Mouse (Mus musculus) embryonic facial prominence, embryonic 13.5 days (tissue): ENCODE measurements around the gene Gm9958. TPM values are rescaled to one million over a fixed set of nuclear protein-coding genes. Genes with fewer than 3 reads are reported as not detected.

Source experiments
- ATAC-seq: fragments of 200-750 bp; cut with Nextera tagmentation; 2 replicates; pipeline ENCODE4 v1.8.0; 2017; ENCODE audit warnings: low read depth; ENCODE audit not compliant: insufficient number of reproducible peaks, insufficient read depth, low FRiP score, low TSS enrichment
- H3K27ac ChIP-seq: fragments of 300-500 bp; sonication (generic); 2 replicates; pipeline ENCODE4 v1.5.1; 2015; ENCODE audit warnings: moderate library complexity, mild to moderate bottlenecking, inconsistent platforms
- H3K27me3 ChIP-seq: fragments of 300-500 bp; sonication (generic); 2 replicates; pipeline ENCODE4 v1.6.1; 2015; ENCODE audit warnings: mild to moderate bottlenecking, inconsistent platforms
- H3K36me3 ChIP-seq: fragments of 300-500 bp; sonication (generic); 2 replicates; pipeline ENCODE4 v1.6.1; 2015; ENCODE audit warnings: mild to moderate bottlenecking, inconsistent platforms
- H3K4me1 ChIP-seq: fragments of 300-500 bp; sonication (generic); 2 replicates; pipeline ENCODE4 v1.6.1; 2015; ENCODE audit warnings: inconsistent platforms
- H3K4me2 ChIP-seq: fragments of 300-500 bp; sonication (generic); 2 replicates; pipeline ENCODE4 v1.6.1; 2015; ENCODE audit warnings: moderate library complexity, mild to moderate bottlenecking, inconsistent platforms
- H3K4me3 ChIP-seq: fragments of 300-500 bp; sonication (generic); 2 replicates; pipeline ENCODE4 v1.5.1; 2015; ENCODE audit warnings: mild to moderate bottlenecking, inconsistent platforms
- H3K9ac ChIP-seq: fragments of 300-500 bp; sonication (generic); 2 replicates; pipeline ENCODE4 v1.6.1; 2015; ENCODE audit warnings: mild to moderate bottlenecking, inconsistent platforms
- H3K9me3 ChIP-seq: fragments of 300-500 bp; sonication (generic); 2 replicates; pipeline ENCODE4 v1.6.1; 2016; ENCODE audit warnings: inconsistent platforms
- WGBS: fragments of 180-500 bp; shearing (Covaris S2); methylation state at CpG from one replicate; pipeline ENCODE4 v1.1.7; 2015; ENCODE audit warnings: mixed read lengths; 5-methylcytosine and 5-hydroxymethylcytosine counted together
- polyA plus RNA-seq: library from polyadenylated mRNA; unstranded; fragments of >200 nt; fragmentation: Nextera tagmentation; extraction: Ambion mirVana; gene quantifications from 2 replicates; pipeline ENCODE4 v1.2.1, GENCODE M21; 2015

The Gm9958 gene
- polyA plus RNA-seq, 1 experiment from 2014 or later, result 8.8 TPM

DNA sequence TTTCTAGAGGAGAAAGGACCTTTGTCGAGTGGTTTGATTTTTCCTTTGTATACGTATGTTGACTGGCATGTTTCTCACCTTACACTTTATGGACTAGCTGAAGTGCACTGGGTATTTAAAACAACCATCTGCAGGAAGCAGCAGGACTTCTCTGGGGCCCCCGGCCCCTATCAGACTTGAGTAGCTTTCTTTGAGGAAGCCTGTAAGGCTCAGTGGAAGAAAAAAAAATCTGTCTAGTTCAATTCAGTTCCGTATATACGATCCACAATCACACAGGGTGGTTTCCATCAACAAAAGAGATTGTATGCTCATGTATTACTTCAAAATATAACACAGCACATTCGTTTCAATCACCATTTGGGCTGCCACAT lies 47.9 kb downstream of the Gm9958 start:
- no peaks in the 10 kb centered on the region for H3K9me3 ChIP-seq
- no peak for ATAC-seq
- H3K27ac ChIP-seq, result no peak overlapping the region
- H3K27me3 ChIP-seq, result no peaks in the 10 kb centered on the region
- 50% methylated on average over 6 of the region's 6 CpGs for WGBS
- H3K4me3 ChIP-seq, result no peak overlapping the region
- no peaks in the 10 kb centered on the region for H3K4me1 ChIP-seq
- H3K4me2 ChIP-seq, result no peak overlapping the region
- H3K9ac ChIP-seq, result no peak overlapping the region
- H3K36me3 ChIP-seq, result no peaks in the 10 kb centered on the region

Other genes starting within 250 kb of the Gm9958 start
- gene Cox18, start 143.2 kb upstream of the Gm9958 start, polyA plus RNA-seq, result 35.5 and 42.9 TPM in 2 replicates
- gene Ankrd17, start 627 bp upstream of the Gm9958 start, polyA plus RNA-seq, result 31.5 and 33.0 TPM in 2 replicates
- 1.8 and 60.7 TPM in 2 replicates for gene Alb, start 93.7 kb downstream of the Gm9958 start, polyA plus RNA-seq
- gene Afp, start 123.5 kb downstream of the Gm9958 start, polyA plus RNA-seq, result 0.84 and 113 TPM in 2 replicates
- gene Afm, start 151.7 kb downstream of the Gm9958 start, polyA plus RNA-seq, result 0.50 TPM in 1 of 2 replicates, not detected in the other
- not detected in 2 replicates for gene 5830473C10Rik, start 193.9 kb downstream of the Gm9958 start, polyA plus RNA-seq